Mouse (Mus musculus) 416B (cell line): Measurements from ENCODE around the gene Rtn3.
"Not testable (repeated sequence)": the region's sequence is repeated elsewhere in the genome, so short reads cannot be mapped to it uniquely, and the experiment has no call there.

Experiments used
- DNase-seq: peaks from one replicate; pipeline ENCODE4 v3.0.0; 2011; ENCODE audit warnings: low read depth

Rtn3 gene

DNA sequence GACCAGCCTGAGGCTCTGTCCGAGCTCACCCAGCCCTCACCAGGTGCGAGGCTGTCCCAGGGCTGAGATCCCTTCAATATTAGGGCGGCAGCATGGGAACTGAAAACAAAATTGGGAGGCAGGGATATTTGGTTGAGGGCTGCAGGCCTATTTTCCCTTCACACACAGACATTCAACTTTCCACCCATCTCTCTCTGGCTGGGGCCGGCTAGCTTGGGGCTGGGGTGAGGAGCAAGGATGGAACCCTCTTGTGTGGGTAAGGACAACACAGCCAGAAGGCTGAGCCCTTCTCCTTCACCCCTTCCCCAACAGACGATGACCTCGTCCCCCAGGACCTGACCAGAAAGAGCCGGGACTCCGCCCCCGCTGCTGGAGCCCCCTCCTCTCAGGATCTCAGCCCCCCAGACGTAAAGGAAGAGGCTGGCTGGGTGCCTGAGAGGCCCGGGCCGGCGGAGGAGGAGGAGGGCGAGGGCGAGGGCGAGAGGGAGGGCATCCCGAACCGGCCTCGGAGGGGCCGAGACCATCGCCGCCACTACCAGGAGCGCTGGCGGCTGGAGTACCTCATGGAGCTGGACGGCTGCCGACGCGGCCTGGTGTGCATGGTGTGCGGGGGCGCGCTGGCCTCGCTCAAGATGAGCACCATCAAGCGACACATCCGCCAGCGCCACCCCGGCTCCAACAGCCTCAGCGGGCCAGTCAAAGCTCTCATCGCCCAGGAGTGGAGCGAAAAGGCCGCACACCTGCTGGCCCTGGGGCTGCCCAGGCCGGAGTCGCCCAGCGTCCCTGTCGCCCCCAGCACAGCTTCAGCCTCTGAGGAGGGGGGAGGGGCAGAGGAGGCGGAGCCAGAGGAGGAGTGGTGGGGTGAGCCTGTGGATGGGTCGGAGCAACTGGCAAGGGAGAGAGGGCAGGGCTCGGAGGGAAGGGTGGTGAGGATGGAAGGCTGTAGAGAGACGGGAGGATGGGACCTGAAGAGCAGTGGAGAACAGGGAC lies 61.2 kb downstream of the Rtn3 start:
- DNase-seq = no peak

DNA sequence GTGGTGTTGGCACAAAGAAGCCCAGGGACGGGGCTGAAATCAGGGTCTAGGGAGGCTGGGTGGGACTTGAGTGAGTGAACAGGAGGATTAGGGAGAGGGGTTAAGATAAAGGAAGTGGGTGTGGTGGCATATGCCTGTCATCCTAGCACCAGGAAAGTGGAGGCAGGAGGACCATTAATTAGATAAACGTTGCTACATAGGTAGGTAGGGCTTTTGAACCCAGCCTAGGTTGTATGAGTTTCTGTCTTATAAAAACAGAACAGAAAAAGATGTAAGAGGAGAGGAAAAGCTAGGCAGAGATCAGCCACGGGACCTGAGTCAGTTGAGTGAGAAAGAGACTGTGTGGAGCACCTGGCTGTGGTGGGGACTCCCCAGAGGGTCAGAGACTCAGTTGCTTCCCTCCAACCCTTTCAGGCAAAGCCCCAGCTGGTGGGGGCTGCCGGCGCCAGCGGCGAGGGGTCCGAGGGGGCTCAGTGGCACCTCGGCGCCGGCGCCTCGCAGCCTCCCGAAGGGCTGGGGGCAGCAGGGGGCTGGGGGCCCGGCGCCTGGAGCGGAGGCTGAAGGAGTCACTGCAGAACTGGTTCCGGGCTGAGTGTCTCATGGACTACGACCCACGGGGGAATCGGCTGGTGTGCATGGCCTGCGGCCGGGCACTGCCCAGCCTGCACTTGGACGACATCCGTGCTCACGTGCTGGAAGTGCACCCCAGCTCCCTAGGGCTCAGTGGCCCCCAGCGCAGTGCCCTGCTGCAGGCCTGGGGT lies 62.1 kb downstream of the Rtn3 start:
- no peak for DNase-seq

DNA sequence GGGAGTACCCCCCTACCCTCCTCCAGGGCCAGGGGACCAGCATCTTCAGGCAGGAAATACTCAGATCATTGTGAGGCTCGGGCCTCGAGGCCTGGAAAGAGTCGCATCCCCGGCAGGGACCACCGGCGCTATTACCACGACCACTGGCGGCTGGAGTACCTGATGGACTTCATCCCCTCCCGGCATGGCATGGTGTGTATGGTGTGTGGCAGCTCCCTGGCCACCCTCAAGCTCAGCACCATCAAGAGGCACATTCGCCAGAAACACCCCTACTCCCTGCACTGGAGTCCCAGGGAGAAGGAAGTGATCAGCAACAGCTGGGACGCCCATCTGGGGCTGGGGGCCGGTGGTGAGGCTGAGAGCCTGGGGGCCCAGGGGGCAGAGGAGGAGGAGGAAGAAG lies 63.0 kb downstream of the Rtn3 start:
- no peak for DNase-seq

DNA sequence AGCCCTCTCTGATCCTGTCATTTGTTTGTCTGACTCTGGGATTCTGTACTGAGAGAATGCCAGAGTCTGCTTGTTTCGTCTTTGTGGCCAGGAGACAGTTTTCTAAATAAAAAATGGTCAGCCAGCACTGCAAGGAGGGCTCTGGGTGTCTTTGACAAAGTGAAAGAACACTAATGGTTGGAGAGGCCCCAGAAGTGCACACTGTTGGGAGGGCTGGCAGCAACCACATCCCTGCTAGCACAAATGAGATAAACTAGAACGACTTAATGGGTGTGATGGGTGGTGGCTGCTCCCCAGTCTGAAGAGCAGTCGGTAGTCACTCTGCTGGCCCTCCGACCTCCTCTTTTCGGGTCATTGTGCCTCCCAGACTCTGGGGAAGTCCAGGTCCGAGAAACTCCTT lies 63.9 kb downstream of the Rtn3 start:
- no peak for DNase-seq

DNA sequence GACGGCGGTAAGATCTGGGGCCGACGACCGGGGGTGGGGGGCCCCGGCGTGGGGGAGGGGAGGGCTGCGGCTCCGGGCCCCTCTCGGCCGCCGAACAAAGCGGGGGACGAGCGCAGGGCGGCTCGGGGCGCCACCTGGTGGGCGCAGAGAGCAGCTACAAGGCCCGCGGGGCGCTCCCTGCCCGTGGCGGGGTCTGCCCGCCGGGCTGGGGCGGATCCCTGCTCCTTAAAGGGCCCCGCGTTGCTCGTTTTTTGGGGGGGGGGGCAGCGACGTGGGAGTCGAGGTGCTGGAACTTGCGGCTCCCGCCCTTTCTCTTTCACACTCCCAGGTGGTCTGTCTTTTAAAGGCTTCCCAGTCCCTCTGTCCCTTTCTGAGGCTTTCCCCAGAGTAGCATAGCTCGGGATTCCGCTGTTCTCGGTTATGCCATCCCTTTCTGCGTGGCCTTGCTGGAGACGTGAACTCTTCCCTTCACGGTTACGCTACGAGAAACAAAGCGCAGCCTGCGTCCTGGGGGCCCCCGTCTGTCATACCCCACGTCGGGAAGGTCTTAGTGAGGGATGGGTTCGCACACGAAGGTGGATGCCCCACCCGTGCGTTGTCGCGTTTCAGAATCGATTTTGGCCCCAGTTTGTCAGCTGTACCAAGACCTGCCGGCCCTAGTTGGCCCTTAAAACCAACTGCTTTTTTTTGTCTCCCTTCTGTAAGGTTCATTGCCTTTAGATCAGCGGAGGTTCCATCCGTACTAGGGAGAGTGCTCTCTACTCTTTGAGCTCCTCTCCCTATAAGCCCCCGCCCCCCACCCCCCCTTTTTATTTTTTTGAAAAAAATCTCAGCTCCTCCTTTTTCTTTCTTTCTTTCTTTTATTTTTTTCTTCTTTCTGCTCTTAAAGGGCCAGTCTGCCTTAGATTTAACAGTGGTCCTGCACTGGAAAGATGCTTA lies 64.9 kb downstream of the Rtn3 start:
- DNase-seq = no peak

DNA sequence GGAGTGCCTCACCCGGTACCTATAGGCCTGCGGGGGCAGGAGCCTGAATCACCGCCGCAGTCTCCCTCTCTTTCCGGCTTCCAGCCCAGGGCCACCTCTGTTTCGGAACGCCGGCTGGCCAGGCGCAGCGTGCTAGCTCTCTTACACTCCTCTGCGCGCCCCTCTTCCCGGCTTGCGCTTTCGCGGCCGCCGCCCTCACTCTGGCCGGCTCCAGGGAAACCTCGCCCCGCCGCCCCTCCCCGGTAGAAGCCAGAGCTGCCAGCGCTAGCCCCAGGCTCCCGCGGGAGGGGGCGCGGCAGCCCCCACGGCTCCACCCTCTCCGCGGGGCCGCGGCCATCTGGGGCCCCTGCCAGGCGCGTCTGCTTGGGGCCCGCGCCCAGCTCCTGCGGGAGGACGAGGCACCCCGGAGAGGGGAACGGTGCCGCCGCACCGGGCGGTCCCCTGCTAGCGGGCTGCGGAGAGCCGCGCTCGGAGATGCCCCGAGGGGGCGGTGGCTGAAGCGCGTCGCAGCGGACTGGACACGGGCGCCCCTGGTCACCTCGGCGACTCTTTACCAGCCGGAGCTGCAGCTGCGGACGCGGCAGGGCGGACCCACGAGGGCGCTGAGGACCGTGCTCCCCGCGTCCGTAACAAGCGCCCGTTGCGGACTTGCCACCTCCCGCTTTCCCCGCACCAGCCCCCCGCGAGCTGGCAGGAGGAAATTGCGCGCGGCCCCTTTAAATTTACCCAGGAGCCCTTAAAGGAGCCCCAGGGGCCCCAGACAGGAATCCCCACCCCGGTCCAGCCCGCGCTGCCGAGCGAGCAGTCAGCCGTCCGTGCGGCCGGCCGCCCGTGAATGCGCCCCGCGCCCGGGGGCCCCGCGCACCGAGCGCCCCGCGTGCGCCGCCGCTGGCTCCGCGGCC lies 66.0 kb downstream of the Rtn3 start, which contains the start of gene 2700081O15Rik:
Gene 2700081O15Rik, plus strand, starts transcription at position 792 of the 902 bp plus-strand sequence.
- DNase-seq = no peak

DNA sequence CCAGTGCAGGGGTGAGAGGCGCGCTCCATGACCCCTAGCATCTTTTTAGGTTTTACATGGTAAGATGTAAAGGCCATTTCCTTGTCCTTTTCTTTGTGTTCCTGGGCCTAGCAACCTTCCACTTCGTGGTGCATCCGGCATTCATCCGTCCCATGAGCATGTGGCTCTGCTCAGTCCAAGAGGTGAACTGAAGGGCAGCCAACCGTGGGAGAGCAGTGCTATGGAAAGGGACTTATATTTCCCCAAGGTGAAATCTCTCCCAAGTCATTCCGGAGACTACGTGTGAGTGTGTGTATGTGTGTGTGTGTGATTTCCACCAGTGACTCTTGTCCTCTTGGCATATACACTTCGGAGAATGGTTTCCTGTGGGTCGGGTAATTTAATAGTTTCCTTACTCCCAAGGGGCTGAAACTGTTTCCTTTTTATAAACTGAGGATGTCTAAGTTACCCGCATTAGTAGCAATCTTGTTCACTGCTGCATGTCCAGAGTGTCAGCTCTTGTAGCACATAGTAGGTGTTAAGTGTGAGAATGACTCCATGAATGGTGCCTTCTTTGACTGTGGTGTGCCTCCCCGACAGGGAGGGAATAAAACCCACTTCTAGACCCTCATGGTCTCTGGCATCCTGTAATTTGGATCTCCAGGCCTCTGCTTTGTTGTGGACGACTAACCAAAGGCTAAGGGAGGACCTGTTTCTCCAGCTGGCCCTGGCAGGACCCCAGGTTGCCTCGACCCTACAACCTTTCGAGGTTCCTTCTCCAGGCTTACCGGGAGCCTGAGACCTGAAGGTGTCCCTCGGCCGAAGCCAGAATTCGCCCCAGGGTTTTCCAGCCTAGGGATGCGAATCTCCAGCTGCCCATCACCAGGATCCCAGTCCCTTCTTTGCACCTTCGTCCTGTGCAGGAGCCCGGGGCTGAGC lies 66.9 kb downstream of the Rtn3 start:
- DNase-seq = no peak

DNA sequence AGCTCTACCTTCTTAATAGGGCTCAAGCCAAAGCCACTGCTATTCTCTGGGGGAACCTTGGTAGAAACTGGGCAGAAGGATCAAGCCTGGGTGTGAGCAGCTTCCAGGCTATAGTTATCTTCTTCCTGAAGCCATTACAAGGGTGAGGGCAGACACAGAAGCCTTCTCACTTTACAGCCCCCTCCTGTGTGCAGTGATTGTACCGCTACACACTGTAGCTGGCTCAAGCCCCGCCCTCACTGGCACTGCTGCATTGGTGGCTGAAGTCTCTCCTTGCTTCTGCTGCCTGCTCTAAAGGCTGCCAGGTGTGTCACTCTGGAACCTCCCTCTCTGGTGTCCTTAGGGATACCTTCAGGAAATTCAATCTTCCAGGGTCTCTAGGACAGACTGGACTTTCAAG lies 70.7 kb downstream of the Rtn3 start:
- DNase-seq = no peak

DNA sequence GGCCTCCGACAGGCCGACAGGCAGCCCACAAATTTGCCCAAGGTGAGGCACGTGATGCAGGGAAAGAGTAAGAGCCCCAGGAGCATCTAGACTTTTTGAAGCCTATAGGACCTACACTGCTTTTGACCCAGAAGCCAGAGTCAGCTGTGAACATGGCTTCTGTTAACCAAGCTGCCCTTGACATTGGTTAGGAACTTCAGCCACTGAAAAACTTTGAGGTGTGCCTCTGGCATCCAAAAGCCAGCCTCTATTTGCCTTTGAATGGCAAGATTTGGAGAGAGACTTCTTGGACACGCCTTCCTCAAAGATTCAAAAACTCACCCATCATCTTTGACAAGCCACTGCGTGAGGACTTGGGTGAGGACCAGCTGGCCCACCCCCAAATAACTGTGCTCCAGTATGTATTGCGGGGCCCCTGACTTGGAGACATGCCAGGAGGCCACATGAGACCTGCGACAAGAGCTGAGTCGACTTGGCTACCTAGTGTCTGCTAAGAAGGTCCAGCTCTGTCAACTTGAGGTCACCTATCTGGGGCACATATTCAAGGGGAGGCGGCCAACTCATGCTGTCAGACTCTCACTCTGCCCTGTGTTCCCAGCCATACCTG lies 78.4 kb downstream of the Rtn3 start:
- DNase-seq = no peak

DNA sequence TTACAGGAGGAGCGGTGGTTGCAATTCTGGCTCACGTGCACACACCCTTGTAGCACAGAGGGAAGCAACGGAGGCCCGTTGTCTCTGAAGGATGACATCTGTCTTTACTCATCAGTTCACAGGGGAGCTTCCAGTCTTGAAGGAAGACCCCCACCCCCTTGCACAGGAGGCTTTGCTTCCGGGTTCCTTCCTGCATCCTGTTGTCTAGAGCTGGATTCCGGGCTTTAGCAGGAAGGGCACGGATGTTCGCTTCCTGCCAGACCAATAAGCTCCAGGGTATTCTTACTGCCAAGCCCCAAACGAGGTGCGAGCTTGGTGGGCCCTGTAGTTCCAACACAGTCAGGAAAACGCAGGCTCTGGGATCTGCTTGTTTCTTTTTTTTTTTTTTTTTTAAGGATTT lies 82.4 kb downstream of the Rtn3 start:
- DNase-seq = no peak

DNA sequence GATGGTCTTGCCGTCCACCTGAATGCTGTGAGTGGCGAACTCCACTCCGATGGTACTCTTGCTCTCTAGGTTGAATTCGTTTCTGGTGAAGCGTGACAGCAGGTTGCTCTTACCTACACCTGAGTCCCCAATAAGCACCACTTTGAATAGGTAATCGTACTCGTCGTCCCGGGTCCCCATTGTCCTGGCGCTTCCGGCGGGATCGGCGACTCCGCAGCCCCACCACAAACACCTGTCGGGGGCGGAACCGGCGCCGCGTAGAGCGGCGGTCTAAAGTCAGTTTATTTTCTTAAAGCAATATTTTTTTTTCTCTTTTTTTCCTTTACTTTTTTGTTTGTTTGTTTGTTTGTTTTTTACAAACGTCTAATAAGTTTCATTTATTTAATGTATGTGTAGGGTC lies 84.2 kb downstream of the Rtn3 start:
- DNase-seq = not testable (repeated sequence)

DNA sequence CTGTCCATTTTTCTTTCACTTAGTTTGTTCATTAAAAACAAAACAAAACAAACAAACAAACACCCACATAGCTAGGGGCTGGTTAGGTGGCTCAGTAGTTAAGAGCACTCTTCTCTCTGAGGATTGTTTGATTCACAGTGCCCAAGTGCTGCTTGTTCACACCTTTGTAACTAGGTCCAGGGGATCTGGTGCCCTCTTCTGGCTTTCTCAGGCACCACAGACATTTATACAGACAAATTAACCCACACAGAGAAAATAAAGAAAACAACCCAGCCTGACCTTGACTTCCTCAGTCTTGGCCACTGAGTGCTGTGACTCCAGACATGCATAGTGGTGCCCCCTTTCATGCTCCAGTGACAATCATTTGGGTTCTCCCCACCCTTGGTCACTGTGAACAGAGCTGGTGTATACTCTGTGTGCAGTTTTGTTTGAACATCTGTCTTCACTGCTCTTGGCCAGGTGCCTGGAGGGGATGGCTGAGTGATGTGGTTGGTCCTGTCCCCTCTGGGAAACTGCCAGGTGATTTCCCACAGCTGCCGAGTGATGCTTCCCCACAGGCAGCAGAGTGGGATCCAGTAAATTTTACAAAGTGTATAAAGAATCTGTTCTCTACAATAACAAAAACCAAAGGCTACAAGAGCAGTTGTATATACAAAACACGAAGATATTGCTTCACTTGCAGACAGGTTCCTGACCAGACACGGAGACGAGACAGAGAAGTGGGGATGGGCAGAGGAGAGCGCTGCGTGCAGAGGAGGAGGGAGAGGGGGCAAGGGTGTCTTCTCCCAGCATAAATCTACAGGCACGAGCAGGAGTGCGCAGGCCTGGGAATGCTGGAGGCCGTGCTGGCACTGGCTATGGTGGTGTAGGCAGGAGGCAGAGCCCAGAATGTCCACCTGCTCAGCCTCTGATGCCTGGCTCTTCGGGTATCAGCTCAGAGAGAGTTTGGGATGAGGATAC lies 85.9 kb downstream of the Rtn3 start:
- DNase-seq = peak; percentile 50

DNA sequence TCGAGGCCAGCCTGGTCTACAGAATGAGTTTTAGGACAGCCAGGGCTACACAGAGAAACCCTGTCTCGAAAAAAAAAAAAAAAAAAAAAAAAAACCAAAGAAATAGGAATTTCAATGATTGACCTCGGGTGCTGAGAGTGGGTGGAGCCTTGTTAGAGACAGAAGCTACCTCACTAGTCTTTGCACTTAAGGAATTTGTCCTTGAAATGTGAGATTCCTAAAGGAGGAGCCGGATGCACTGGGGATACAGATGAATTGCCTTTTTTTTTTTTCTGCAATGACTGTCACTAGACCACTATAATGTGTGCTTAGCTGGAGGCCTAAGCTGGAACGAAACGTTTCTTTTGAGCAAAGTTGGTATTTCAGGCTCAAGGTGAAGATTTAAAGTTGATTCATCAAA lies 94.6 kb downstream of the Rtn3 start:
- no peak for DNase-seq

DNA sequence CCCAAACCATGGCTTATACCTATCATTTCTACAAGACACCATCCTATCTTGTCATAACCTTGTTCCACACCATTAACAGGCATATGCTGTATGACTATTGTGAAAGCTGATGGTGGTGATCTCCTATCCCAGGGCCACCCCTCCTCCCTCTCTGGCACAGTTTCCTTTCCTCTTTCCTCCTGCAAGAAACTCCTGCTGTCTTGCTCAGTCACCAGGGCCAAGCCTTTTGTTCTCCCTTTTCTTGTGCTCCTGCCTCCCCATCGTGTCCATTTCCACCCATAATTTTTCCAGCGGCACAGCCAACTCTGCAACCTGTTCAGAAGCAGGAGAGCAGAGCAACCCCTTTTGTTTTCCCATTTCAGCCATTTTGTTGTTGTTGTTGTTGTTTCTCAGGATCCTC lies 97.0 kb downstream of the Rtn3 start:
- DNase-seq = no peak

DNA sequence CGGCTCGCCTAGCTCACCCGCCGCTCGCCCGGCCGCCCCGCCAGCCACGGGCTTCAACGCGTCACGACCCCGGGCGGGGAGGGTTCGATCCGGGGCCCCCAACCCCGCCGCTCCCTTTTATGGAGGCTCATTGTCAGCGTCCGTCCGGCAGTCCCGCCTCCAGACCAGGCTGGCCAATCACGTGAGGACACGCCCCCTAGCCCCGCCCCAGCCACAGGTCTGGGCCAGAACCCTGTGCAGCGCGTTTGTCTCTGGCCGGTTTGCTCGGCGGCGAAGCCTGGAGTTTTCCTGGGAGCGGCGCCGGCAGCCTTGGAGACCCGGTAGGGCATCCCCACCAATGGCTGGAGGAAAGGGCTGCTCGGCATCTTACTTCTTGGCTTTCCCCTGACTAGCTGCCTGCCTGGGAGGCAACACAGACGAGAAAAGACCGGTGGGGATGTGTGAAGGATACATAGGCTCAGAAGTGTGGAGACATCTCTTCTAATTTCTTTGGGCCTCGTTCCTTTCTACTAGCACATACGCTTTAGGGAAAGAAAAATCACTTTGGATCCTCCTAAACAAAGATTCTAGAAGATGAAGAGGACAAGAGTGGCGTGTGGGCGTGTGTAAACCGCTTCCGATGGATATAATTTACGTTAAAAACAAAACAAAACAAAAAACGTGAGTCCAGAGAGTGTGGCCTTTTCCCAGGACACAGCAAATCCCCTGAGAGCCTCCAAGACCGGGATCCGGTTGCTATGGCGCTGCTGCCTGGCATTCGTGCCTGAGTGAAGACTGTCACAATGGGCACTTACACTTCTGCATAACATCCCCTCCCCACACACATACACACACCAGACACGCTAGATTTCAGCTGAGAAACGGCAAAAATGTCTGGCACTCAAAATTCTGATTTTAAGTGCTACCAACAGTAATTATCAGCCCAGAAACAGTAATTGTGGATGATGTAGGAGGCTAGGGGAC lies 99.9 kb downstream of the Rtn3 start, which contains the start of gene Spindoc:
Gene Spindoc, minus strand, starts transcription at position 92 of the 963 bp plus-strand sequence.
- peak; percentile 93 for DNase-seq

DNA sequence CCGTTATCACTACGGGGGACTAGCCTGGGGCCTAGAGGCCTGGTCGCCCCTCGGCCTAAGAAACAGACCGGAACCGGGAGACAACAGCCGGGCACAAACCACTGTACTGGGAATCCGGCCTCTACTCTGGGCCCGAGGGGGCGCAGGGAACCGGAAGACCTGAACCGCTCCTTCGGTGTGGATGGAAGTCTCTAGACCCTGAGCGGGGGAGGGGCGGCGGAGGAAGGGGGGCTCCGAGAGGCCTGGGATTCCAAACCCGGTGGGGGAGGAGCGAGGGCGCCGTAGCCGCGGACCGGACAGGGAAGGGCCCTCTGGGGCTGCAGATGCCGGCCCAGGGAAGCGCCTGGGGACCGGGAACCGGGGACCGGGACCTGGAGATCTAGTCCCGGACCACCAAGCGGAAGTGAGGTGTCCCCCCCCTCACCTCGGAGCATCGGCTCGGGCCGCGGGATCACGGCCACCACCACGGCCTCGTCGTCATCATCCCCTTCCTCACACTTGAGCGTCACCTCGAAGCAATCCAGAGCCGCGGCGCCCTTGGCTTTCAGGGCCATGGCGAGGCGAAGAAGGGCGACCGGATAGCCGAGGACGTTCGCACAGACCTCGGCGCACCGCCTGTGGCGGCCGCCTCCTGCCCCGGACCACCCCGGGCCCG lies 100.7 kb downstream of the Rtn3 start:
- DNase-seq = peak; percentile 42
